Mouse (Mus musculus) layer of hippocampus, postnatal 10 days (tissue): ENCODE results near the gene Gm20388. TPM values are rescaled to one million over a fixed set of nuclear protein-coding genes. Genes with fewer than 3 reads are reported as not detected.
"Not testable (repeated sequence)": the region's sequence is repeated elsewhere in the genome, so short reads cannot be mapped to it uniquely, and the experiment has no call there.

Experiments used
- DNase-seq, 2 experiments: peaks; one replicate each; pipeline ENCODE4 v3.0.0; 2021; ENCODE audit warnings: low spot score in 2 of 2
- total RNA-seq, 2 experiments: library from RNA; stranded (reverse); gene quantifications; 2 replicates each; pipeline ENCODE4 v1.2.3; 2021

The Gm20388 gene
- total RNA-seq, 2 experiments from 2014 or later = not detected

GRCm38 (mm10) chr8:123630058-123630457 lies 3719.4 kb downstream of the Gm20388 start:
- no peak for DNase-seq

DNA sequence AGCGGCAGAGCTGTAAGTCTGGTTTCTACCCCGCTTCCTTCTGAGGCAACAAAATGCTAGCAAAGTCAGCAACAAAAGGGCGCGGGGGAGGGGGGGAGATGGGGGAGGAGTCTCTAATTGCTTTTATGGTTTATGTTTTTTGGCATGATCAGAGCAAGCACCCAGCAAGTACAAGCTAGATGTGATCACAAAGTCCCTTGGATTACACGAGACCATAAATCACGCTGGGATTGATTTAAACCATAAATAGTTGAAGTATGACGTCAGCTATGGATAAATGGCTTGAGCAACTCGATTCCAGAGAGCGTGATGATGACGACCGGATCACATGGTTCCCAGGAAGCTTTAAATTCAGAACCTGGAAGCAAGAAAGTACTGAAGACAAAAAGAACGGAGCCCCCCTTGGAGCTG lies 3720.2 kb downstream of the Gm20388 start:
- DNase-seq = no peak

GRCm38 (mm10) chr8:123631746-123632145 lies 3721.1 kb downstream of the Gm20388 start:
- DNase-seq = not testable (repeated sequence)

- no peak for DNase-seq
These were observed 3721.6 kb downstream of the Gm20388 start for GRCm38 (mm10) chr8:123632257-123632656.

GRCm38 (mm10) chr8:123633801-123634200 lies 3723.2 kb downstream of the Gm20388 start:
- DNase-seq = no peak

- DNase-seq = no peak
These were observed 3723.9 kb downstream of the Gm20388 start for GRCm38 (mm10) chr8:123634395-123635131.

GRCm38 (mm10) chr8:123635671-123636070 lies 3725.0 kb downstream of the Gm20388 start:
- DNase-seq = no peak

DNA sequence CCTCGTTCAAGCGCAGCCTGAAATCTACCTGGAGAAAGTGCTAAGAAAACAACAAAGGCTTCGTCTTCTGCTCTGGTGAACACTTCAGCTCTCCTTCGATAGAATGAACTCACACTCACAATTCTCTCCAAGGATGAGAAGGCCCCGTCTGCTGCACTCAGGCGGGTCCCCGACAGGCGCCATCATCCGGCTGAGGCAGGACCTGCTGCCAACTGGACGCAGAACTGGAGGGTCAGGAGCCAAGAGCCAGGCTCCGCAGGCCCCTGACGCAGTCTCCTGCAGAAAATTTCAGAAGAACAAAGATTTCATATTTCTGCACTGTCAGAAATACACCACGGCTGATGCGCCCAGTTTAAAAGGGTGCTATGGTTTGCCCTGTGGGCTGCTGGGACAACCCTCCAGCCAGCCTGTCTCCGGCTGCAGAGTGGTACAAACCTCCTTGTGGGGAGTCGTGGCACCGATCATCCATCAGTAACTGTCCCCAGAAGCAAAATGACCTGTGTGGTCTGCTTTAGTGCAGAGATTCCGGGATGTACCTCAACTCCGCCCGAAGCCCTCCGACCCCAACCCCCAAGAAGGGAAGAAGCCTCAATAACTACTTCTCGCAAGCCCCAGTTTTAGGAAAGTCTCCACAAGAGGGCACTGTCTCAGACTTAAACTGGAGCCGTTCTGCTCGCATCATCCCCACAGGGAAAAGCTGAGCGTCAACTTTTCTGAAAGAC lies 3732.8 kb downstream of the Gm20388 start:
- peak; percentile 67 to 74 for DNase-seq

DNA sequence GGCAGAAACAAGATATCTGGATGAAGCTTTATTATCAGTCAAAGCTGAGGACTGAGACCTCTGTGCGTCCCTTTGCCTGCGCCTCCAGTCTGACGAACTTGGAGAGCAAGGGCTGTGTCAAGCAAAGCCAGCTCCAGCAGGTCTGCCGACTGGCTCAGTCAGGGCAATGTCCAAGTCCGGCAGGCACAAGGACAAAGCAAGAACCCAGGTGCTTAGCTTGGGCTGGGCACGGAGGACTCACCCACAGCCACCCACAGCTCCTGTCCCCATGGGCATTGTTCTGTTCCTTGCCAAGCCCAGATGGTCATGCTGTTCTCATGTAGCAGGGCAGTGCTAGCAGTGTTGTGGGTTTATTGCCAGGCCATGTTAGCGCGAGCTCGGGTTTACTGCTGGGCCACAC lies 3734.6 kb downstream of the Gm20388 start:
- DNase-seq = no peak

- no peak for DNase-seq
These were observed 3737.9 kb downstream of the Gm20388 start for GRCm38 (mm10) chr8:123648245-123649170.

- DNase-seq = no peak
These were observed 3738.8 kb downstream of the Gm20388 start for GRCm38 (mm10) chr8:123649483-123649882.

DNA sequence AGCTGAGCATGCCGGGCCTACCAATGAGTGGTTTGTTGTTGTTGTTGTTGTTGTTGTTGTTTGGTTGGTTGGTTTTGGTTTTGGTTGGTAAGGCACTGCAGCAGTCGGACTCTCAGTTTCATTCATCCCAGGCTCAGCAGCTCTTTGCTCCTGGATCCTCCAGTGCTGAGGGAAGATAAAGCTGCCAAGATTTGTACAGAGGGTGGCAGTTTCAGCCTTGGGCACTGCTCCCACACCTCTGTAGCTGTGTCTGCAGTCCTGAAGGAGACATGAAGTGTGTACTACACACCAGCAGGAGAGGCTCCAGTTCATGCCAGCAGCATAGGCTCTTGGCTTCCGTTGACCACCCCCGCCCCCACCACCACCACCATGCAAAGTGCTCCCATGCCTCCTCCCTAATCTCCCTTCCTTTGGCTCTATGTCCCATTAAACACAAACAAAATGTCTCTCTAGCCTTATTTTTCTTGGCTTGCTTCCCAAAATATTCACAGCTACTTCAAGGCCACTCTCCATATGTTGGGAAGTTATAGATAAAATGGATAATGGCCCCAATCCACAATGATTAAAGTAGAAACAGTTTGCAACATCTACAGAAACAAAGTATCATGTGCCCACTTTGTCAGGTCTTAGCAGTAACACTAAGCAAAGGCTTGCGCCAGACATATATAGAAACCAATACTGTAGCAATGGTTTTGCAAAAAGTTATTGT lies 3740.9 kb downstream of the Gm20388 start:
- no peak for DNase-seq

GRCm38 (mm10) chr8:123652641-123653040 lies 3742.0 kb downstream of the Gm20388 start:
- DNase-seq = no peak

DNA sequence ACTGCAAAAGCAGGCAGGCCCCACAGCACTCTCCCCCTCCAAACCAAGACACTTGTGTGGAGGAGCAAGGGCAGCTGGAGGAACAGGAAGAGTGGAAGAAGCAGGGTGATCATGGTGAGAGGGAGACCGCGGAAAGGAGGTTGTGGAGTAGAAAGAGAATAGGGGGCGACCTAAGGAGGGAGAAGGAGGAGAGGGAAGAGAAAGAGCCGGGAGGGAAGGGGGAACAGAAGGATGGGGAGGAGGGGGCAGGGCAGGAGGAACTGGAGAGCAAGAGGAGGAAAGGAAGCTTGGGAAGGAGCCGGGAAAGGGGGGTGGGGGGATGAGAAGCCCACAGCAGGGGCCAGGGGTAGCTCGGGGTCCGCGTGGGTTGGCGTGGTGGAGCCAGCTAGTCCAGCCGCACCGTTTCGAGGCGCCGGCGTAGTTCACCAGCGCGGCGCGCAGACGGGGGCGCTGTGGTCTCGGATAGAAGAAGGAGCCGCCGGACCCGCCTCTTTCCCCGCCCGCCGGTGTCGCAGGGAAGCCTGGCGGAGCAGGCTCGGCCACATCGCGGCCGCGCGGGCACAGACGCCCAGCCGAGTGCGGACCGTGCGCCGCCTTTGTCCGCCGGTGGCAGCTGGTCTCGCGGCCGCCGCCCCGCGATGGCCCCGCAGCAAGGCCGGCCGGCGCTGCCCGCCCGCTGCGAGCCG lies 3742.8 kb downstream of the Gm20388 start, which contains the start of gene Rhou:
Gene Rhou (plus strand): TSS at position 622 of the 686 bp plus-strand sequence.
- peak; percentile 94 to 97 for DNase-seq

- peak; percentile 50 to 67 for DNase-seq
These were observed 3743.4 kb downstream of the Gm20388 start for GRCm38 (mm10) chr8:123653994-123654569.

- no peak for DNase-seq
These were observed 3744.1 kb downstream of the Gm20388 start for GRCm38 (mm10) chr8:123654763-123655162.

DNA sequence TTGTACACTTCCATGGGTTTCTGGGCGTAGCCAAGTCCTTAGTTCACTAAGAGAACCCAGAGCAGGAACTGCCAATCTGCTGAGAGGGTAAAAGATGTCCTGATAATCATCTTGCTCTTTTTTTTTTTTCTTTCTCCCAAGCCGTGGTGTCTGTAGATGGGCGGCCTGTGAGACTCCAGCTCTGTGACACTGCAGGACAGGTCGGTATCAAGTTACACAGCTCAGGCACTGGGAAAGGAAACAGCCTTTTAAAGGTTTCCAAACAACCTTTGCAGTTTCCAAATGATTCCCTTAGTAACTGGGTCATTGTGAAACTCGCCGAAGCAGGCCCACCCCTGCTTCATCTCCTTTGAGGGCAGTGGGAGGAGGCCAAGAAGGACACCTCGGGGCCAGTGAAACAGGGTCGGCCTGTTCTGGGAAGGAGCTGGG lies 3744.7 kb downstream of the Gm20388 start:
- DNase-seq = no peak

DNA sequence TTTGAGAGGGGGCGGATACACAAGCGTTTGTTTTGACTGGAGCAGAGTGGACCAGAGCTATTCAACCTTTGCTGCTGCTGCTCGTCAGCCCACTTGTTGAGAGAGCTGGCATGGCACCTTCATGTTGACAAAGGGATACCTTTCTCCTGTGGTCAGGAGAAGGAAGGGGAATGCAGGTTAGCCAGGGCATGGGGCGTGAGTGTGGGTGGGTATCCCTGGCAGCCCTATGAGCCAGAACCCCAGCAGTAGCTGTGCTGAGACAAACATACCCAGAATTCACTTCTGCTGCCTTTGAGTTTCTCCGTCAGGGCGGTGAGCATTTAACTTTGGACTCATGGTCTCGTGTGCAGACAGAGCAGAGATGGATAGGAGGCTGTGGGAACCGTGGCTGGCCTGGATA lies 3747.2 kb downstream of the Gm20388 start:
- DNase-seq = no peak

DNA sequence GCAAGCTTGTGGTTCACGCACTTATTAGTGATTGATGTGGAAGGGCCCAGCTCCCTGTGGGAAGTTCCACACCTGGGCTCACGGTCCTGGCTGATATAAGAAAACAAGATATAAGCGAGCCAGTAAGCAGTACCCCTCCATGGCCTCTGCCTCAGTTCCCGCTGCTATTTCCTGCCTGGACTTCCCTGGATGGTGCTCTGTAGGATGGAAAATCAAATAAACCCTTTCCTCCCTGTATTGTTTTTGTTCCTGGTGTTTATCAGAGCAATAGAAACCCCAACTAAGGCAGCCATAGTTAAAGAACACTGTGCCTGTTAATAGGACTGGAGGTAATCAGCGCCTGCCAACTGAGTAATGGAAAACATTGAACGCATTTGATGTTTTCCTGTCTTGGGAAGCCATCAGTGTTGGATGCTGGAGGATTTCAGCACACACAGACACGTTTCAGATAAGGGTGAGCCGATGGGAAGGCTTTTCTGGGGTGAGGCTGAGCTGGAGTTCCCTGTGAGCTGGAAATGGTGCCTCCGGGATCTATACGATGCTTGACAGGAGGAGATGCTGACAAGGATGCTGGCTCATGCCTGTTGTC lies 3748.9 kb downstream of the Gm20388 start:
- DNase-seq = no peak
